Mouse (Mus musculus): ENCODE measurements around the gene Ctnna3. TPM values are rescaled to one million over a fixed set of nuclear protein-coding genes. Genes with fewer than 3 reads are reported as not detected.

The Ctnna3 gene
- total and polyA plus RNA-seq, 2 experiments from 2014 or later = 0.63 to 1.0 TPM

DNA sequence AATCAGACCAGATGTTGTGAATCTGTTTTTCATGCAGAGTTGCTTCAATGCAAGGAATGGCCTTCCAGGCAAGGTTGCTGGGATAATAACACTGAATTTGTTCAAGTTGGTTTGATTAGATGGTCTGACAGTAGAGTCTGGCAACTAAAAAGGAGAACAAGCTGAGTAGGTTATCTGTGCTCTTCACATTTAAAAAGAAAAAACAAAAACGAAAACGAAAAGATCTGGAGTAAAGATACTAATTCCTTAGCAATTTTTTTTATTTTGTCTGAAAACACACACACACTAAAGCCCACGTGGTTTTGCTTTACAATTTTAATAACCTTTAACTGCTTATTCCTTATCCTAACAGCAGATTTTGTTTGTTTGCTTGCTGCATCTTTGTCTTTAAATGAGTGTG is 1141.4 kb downstream of the Ctnna3 start:
- Histone ChIP-seq H3K36me3 (ENCODE audit: insufficient read depth, low read length) (no peaks in the 10 kb centered on the region), H3K9me3 (ENCODE audit: low read length) (no peaks in the 10 kb centered on the region), H3K4me3 (ENCODE audit: low read depth, low read length) (no peak overlapping the region), H3K27me3 (ENCODE audit: insufficient read depth, low read length) (no peaks in the 10 kb centered on the region), H3K4me2 (ENCODE audit: low read depth, low read length, poor library complexity, severe bottlenecking) (no peak overlapping the region), H3K4me1 (ENCODE audit: insufficient read depth, low read length) (no peaks in the 10 kb centered on the region), H3K27ac (ENCODE audit: low read depth, low read length) (no peak overlapping the region), H3K9ac (replicated peaks; ENCODE audit: low read length, poor library complexity, severe bottlenecking) (no peak overlapping the region)
- 86% methylated on average over 3 of the region's 3 CpGs for WGBS
- TF ChIP-seq CTCF (IDR thresholded peaks at IDR 0.05) = no peak
- no peak for DNase-seq (ENCODE audit: low spot score)
- no peak for ATAC-seq (ENCODE audit: low FRiP score)

DNA sequence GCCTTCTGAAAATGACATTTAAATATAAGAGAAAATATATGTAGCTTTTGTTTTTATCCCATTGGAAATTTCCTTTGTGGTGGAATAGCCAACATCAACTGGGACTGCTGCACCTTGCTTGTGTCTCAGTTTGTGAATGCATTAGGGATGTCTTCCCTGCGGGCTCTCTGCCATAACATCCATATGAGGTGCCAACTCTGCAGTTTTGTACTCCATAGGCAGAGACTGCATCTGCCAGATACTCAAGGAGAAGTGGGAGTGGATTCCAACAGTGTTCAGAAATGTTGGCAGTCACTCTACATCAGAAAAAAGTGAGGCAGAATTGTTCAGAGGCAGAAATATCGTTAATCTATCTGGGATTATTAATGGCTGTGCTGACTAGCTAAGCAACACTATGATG is 1158.2 kb downstream of the Ctnna3 start:
- Histone ChIP-seq H3K4me2 (ENCODE audit: low read depth, low read length, poor library complexity, severe bottlenecking) (no peak overlapping the region), H3K9me3 (ENCODE audit: low read length) (no peaks in the 10 kb centered on the region), H3K4me1 (ENCODE audit: insufficient read depth, low read length) (no peaks in the 10 kb centered on the region), H3K27ac (ENCODE audit: low read depth, low read length) (no peak overlapping the region), H3K4me3 (ENCODE audit: low read depth, low read length) (no peak overlapping the region), H3K36me3 (ENCODE audit: insufficient read depth, low read length) (no peaks in the 10 kb centered on the region), H3K9ac (replicated peaks; ENCODE audit: low read length, poor library complexity, severe bottlenecking) (no peak overlapping the region), H3K27me3 (ENCODE audit: insufficient read depth, low read length) (no peaks in the 10 kb centered on the region)
- 83% methylated on average over 2 of the region's 2 CpGs for WGBS
- no peak for TF ChIP-seq CTCF (IDR thresholded peaks at IDR 0.05)
- ATAC-seq (ENCODE audit: low FRiP score) = no peak
- DNase-seq (ENCODE audit: low spot score) = no peak

DNA sequence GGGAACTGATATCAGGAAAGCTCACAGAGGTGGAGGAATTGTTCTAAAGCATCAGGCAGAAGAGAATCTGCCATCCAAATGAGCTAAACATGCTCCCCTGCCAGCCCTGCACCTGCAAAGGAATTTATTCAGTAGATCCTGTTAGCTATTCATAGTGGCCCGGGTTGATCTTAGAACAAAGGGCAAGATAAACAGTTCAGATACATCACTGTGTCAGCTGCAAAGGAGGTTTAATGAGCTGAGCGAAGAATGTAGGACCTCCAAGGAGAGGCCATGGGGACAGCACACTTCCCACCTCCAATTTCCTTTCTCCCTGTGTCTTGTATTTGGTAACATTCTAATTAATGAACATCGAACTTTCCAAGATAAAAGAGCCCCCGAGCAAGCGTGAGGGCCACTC is 1206.9 kb downstream of the Ctnna3 start:
- DNase-seq (ENCODE audit: low spot score) (no peak), ATAC-seq (ENCODE audit: low FRiP score) (no peak)
- 35% methylated on average over 5 of the region's 5 CpGs for WGBS
- Histone ChIP-seq H3K4me1 (ENCODE audit: insufficient read depth, low read length) (no peaks in the 10 kb centered on the region), H3K36me3 (ENCODE audit: insufficient read depth, low read length) (no peaks in the 10 kb centered on the region), H3K27ac (ENCODE audit: low read depth, low read length) (no peak overlapping the region), H3K4me2 (ENCODE audit: low read depth, low read length, poor library complexity, severe bottlenecking) (no peak overlapping the region), H3K27me3 (ENCODE audit: insufficient read depth, low read length) (no peaks in the 10 kb centered on the region), H3K9me3 (ENCODE audit: low read length) (no peaks in the 10 kb centered on the region), H3K9ac (replicated peaks; ENCODE audit: low read length, poor library complexity, severe bottlenecking) (no peak overlapping the region), H3K4me3 (ENCODE audit: low read depth, low read length) (no peak overlapping the region)
- no peak for TF ChIP-seq CTCF (IDR thresholded peaks at IDR 0.05)

DNA sequence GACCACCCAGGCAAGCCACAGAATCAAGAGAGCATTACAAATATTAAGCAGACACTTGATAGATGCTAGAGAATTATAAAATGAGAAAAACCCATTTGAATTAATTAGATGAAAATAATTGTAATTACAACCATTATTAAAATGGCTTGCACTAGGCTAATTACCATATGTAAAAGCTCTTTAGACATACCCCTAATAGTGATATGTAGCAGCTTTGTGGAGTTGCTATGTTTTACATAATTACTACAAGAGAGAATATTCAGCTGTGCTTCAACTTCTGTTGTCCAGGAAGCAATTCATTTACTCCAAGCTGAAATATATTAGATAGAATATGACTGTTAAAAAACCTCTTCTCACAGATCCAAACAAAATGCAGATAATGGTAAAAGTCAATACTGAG is 1209.2 kb downstream of the Ctnna3 start:
- H3K9ac ChIP-seq (replicated peaks; ENCODE audit: low read length, poor library complexity, severe bottlenecking) = no peak overlapping the region
- no peak overlapping the region for H3K27ac ChIP-seq (ENCODE audit: low read depth, low read length)
- no peak overlapping the region for H3K4me3 ChIP-seq (ENCODE audit: low read depth, low read length)
- no peaks in the 10 kb centered on the region for H3K9me3 ChIP-seq (ENCODE audit: low read length)
- no peaks in the 10 kb centered on the region for H3K27me3 ChIP-seq (ENCODE audit: insufficient read depth, low read length)
- no peak for ATAC-seq (ENCODE audit: low FRiP score)
- no peaks in the 10 kb centered on the region for H3K36me3 ChIP-seq (ENCODE audit: insufficient read depth, low read length)
- TF ChIP-seq CTCF (IDR thresholded peaks at IDR 0.05) = no peak
- no peak overlapping the region for H3K4me2 ChIP-seq (ENCODE audit: low read depth, low read length, poor library complexity, severe bottlenecking)
- H3K4me1 ChIP-seq (ENCODE audit: insufficient read depth, low read length) = no peaks in the 10 kb centered on the region
- DNase-seq (ENCODE audit: low spot score) = no peak

DNA sequence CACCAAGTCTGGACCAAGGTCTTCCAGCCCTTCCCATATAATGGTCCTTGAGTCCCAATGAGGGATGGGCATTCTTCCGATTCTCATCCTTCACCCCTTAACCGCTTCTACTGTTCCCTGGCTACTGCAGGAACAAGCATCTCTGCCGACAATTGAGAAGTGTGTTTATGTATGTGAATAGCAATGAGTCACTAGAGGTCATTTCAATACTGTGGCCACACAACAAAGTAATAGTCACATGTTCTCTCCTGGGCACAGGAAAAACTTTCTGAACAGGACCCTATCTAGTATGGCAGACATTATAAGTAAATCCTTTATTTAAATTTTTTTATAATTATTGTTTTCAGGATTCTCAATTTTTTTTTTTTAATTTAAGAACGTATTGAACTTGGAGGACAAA is 1211.2 kb downstream of the Ctnna3 start:
- DNase-seq (ENCODE audit: low spot score) (no peak), ATAC-seq (ENCODE audit: low FRiP score) (no peak)
- Histone ChIP-seq H3K4me3 (ENCODE audit: low read depth, low read length) (no peak overlapping the region), H3K4me1 (ENCODE audit: insufficient read depth, low read length) (no peaks in the 10 kb centered on the region), H3K27me3 (ENCODE audit: insufficient read depth, low read length) (no peaks in the 10 kb centered on the region), H3K4me2 (ENCODE audit: low read depth, low read length, poor library complexity, severe bottlenecking) (no peak overlapping the region), H3K9me3 (ENCODE audit: low read length) (no peaks in the 10 kb centered on the region), H3K27ac (ENCODE audit: low read depth, low read length) (no peak overlapping the region), H3K36me3 (ENCODE audit: insufficient read depth, low read length) (no peaks in the 10 kb centered on the region), H3K9ac (replicated peaks; ENCODE audit: low read length, poor library complexity, severe bottlenecking) (no peak overlapping the region)
- no peak for TF ChIP-seq CTCF (IDR thresholded peaks at IDR 0.05)
- 83% methylated on average over 4 of the region's 4 CpGs for WGBS

DNA sequence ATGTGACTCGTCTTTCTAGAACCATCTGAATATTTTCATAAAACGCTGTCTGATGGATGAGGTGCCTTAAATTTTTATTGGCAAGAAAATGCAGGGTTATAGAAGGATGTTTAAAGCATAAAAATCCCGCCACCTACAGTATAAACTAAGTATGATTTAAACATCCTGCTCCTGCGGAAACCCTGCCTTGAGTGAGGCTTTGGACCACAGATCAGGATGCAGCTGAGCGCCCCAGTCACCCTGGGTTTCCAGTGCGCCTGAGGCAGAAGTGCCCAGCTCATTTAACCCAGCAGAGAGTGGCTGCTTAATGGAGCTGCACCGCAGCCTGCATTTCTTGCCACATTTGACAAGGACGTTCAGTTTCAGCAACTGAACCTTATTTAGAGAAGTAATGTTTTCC is 1211.7 kb downstream of the Ctnna3 start:
- TF ChIP-seq CTCF (IDR thresholded peaks at IDR 0.05) = peak; percentile 43
- H3K27me3 ChIP-seq (ENCODE audit: insufficient read depth, low read length) = no peaks in the 10 kb centered on the region
- no peak overlapping the region for H3K9ac ChIP-seq (replicated peaks; ENCODE audit: low read length, poor library complexity, severe bottlenecking)
- ATAC-seq (ENCODE audit: low FRiP score) (no peak), DNase-seq (ENCODE audit: low spot score) (peak; percentile 35)
- no peaks in the 10 kb centered on the region for H3K36me3 ChIP-seq (ENCODE audit: insufficient read depth, low read length)
- 65% methylated on average over 8 of the region's 8 CpGs for WGBS
- H3K4me3 ChIP-seq (ENCODE audit: low read depth, low read length) = no peak overlapping the region
- no peaks in the 10 kb centered on the region for H3K9me3 ChIP-seq (ENCODE audit: low read length)
- no peaks in the 10 kb centered on the region for H3K4me1 ChIP-seq (ENCODE audit: insufficient read depth, low read length)
- H3K4me2 ChIP-seq (ENCODE audit: low read depth, low read length, poor library complexity, severe bottlenecking) = no peak overlapping the region
- no peak overlapping the region for H3K27ac ChIP-seq (ENCODE audit: low read depth, low read length)

DNA sequence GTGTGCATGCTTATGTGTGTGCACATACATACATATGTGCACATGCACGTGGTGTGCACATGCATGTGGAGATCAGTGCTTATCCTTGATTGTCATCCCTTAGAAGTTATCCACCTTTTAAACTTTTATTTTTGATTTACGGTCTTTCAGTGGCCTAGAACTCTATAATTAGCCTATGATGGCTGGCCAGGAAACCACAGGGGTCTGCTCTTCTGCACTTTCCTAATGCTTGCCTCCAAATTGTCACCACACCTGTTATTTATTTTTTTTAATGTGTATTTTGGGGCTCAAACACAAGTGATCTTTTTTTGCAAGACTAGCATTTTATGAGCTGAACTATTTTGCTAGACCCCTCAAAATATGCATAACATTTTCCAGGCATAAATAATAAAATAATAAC is 1214.1 kb downstream of the Ctnna3 start:
- Histone ChIP-seq H3K4me1 (ENCODE audit: insufficient read depth, low read length) (no peaks in the 10 kb centered on the region), H3K9ac (replicated peaks; ENCODE audit: low read length, poor library complexity, severe bottlenecking) (no peak overlapping the region), H3K4me2 (ENCODE audit: low read depth, low read length, poor library complexity, severe bottlenecking) (no peak overlapping the region), H3K36me3 (ENCODE audit: insufficient read depth, low read length) (no peaks in the 10 kb centered on the region), H3K4me3 (ENCODE audit: low read depth, low read length) (no peak overlapping the region), H3K27me3 (ENCODE audit: insufficient read depth, low read length) (no peaks in the 10 kb centered on the region), H3K9me3 (ENCODE audit: low read length) (no peaks in the 10 kb centered on the region), H3K27ac (ENCODE audit: low read depth, low read length) (no peak overlapping the region)
- TF ChIP-seq CTCF (IDR thresholded peaks at IDR 0.05) = no peak
- 83% methylated on average over 2 of the region's 2 CpGs for WGBS
- no peak for ATAC-seq (ENCODE audit: low FRiP score)
- no peak for DNase-seq (ENCODE audit: low spot score)

All from midbrain, postnatal 0 days (tissue).